Mouse (Mus musculus) R1 (cell line): ENCODE measurements at regions not wholly inside any gene's neighbourhood (a gene's known extent, or its start where the extent isn't known, plus 50 kb on each side); places are given as distances from the start of the nearest gene placed in this dataset.

Source experiments
- DNase-seq: peaks from one replicate; pipeline ENCODE4 v3.0.0-alpha.2; 2018; ENCODE audit warnings: low read depth, low spot score

DNA sequence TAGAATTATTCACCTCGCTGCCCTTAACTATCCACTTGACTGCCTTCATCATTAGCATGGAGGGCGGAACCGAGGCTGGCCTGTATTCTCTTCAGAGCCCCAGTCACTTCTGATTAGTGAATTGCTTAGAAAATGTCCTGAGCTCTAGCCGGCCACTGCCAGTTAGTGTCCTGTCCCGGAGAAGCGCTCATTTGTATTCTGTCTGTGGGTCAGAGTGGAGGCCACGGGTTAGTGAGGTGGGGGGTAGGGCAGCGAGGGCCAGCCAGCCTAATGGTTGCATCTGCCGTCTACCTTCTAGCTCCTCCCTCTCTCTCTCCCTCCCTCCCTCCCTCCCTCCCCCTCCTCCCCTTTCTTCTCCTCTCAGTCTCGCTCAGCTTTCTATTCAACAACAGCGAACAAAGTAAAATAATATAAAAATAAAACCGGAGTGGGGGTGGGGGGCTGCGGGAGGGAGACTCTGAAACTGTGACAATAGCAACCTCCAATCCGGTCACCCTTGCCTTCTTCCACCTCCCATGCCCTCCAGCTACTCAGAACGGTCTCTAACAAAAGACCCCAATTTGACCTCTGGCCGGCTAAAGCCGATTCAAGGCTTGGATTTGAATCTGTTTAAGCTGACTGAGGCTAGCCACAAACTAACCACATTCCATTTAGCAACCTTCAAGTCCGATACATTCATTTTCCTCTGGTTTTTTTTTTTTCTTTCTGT lies 155.6 kb upstream of the Klf3 start:
- peak; percentile 95 for DNase-seq

DNA sequence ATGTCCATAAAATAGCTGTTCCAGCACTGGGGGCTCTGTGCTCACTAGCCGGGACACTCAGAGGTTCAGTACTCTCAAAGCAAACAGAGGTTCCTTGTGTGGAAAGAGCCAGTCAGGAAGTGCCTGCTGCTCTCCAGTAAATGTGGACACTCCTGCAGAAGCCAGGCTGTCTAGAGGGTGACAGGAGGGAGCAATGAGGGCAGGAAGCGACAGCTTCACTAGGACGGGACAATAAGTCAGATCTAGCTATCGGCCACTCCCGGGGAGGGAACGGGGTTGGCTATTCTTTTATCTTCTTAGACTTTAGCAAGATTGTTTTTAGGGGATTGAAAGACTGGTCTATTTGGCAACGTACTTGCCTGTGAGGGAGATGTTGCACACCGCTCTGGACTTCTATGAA lies 154.7 kb upstream of the Klf3 start:
- DNase-seq: peak; percentile 33

DNA sequence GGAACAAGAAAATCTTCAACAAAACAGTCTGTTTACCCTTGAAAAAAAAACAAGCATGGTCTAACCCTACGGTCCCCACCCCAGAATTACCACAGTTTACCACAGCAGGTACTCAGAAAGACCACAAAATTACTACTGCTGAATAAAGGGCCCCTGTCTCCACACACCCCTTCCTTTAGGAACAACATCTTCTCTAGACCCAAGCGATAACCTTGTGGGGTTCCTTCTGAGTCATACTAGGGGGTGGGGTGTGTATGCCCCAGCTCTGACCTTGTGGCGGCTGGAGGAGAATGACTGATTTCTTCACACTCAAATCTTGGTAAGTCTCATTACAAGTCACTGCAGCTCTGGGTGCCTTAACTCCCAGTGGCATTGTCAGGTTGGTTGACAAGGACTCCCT lies 151.8 kb upstream of the Klf3 start:
- peak; percentile 35 for DNase-seq

DNA sequence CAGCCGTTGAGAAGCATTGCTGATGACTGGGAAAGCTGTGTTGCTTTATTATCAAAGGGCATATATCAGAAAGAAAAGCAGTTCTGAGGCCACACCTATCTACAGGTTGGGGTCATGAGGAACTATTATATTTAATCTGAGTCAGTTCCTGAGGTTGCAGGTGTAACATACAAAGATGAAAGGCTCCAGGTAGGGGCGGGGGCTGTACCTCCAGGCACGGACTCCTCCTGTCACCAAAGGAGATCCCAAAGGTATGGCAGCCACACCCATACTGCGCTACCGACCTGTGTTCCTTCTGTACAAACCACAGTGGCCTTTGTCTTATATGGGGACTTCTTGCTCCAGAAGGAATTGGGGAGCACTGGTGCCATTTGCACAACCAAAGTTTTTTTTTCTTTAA lies 149.4 kb upstream of the Klf3 start:
- DNase-seq: no peak

DNA sequence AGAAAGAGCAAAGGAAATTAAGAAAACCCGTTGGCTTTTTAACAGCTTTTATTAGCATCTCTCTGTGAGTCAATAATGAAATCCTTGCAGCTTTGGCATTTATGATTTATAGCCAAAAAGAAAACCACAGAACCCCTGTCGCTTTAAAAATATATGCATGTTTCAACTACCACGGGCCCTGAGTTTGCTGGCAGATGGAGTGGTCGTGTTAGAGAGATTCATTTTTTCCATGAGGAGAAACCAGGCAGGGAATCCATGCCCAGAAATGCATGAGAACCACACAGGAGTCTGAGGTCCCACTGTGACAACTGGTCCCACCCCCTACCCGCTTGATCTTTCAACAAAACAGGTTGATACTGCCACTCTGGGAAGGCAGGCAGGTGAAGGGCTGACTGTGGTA lies 147.9 kb upstream of the Klf3 start:
- no peak for DNase-seq

DNA sequence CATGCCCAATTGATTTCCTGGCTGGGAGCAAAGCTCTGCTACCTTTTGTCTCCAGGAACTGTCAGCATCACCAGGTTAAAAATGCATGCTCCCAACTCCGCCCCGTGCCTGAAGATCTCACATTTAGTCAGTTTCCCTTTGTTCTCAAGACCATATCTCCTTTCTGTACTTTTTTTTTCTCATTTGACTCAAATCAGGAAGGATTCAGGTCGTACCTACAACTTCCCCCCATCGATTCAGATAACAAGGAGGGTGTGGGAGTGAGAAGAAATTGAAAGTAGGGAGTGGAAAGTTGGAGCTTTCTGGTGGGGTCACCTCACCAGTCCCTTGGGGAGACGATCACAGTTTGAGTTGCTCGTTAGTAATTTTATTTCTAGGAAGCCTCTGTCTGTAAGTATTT lies 141.2 kb upstream of the Klf3 start:
- DNase-seq: peak; percentile 36

DNA sequence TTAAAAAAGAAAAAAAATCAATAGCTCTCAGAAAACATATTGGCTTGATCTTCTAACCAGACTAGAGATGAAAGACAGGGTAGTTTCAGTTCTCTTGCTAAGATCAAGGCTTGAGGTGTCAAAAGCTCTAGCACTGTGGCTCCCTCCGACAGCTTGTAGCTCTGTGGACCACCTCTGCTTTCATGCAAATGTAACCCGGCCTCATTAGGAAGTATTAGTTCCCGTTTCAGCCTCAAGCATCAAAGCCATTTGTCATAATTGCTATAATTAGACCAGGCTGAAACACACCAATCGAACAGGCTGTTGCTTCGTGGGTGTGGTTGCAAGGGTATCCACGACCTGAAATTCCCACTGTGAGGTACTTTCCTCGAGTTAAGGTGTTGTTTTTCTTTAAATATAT lies 140.7 kb upstream of the Klf3 start:
- DNase-seq: no peak

DNA sequence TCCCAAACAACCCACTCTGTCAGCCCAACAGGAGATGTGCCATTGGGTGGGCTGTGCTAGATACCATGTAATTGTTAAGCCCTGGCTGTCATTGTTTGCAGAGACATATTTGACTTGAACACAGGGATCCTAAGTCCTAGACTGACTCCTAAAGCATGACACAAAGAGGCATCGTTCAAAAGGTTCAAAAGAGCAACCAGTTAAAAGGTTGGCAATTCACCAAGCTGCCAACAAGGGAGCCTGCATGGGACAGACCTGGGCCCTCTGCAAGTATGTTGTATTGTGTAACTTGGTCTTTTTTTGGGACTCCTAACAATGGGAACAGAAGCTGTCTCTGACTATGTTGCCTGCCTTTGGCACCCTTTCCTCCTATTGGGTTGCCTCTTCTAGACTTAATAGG lies 139.4 kb upstream of the Klf3 start:
- no peak for DNase-seq

DNA sequence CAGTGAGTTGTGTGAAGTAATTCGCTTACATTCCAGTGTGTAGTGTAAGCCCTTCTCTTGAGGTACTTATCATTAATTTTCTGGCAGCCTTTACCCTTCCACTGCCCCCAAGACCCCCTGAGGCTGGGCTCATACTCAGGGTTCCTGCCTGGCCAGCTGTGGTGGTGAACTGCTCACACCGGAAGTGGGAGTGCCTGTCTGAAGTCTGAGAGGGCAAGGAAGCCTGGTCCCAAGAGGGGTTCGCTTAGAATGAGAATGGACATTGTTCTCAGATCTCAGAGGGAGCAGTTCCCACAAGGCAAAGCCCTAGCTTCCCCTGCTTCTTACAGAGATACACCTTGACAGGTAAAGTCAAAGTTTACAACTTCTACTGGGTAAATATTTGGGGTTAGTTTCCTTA lies 138.1 kb upstream of the Klf3 start:
- DNase-seq: peak; percentile 65

DNA sequence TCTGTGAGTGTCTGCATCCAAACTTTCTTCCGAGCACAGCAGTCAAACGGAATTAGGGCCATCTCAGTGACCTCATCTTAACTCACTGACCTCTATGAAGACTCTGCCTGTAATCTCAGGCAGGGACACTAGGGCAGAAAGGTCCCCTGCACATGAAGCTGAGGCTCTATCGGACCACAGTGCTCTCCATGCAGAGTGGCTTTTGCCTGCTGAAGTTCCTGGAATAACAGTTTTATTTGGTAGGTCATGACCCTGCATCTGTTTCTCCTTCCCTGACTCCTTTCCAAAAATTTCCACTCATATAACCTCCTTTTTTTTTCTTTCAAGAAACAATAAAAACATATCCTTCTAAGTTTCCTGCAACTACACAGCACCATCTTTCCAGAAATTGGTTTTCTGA lies 136.9 kb upstream of the Klf3 start:
- no peak for DNase-seq

DNA sequence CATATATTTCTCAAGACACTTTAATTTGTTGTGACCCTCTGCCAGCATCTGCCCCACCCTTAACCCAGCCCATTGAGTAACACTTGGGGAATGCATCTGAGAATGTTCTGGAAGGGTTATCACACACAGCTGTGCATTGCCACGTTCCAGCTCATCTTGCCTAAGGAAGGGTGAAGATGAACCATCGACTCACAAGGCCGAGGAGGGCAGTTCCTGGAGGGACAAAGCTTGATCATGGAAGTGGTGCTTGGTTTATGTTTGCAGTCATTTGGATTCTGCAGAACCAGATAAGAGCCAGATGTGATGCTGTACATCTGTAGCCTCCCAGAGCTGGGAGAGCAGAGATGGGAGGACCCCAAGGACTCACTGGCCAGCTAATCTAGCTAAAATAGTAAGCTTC lies 136.1 kb upstream of the Klf3 start:
- DNase-seq: no peak

DNA sequence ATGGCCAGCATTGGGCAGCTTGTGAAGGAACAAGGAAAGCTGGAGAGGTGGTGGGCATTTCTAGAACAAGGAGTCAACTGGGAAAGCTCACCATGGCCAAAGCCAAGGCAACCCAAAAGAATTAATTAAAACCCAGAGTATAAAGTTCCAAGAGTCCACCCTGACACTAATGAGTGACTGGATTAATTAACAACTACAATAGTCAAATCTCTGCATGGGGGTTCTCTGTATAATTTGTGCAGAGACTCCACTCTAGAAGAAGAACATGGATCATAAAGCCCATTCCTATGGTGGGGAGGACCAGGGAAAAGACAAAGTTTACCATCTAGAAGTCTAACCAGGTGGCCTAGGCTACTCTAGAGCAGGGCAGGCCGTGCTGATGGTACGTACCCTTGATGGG lies 129.3 kb upstream of the Klf3 start:
- DNase-seq: no peak

DNA sequence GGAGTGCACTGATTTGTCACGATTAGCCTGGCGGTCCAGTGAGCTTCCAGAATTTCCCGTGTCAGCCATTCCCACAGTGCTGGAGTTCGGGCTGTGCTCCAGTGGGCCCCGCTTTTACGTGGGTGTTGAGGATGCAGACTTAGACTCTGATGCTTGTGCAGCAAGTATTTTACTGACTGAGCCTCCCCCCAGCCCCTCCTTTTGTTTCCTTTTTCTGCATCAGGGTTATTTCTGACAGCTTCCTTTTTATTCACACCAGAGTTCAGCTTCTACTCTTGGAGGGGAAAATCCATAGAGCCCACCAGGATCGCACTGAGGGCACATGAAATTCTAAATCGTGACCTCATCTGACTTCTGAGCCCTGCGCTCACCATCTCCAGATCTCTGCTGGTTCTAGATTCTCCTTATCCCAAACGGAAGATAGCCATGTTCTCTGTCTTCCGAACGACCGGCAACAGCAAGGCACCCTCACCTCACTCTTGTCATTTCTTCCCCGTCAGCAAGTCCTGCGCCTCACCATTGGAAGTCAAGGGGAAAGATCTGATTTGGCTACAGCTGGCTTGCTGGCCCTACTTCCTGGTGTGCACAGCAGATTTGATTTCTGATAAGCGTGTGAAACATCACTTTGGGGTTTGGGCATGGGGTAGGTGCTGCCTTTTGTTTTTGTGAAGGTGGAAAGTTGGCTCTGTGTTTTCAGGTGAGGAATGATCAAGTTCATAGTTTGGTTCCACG lies 126.8 kb upstream of the Klf3 start:
- DNase-seq: no peak

DNA sequence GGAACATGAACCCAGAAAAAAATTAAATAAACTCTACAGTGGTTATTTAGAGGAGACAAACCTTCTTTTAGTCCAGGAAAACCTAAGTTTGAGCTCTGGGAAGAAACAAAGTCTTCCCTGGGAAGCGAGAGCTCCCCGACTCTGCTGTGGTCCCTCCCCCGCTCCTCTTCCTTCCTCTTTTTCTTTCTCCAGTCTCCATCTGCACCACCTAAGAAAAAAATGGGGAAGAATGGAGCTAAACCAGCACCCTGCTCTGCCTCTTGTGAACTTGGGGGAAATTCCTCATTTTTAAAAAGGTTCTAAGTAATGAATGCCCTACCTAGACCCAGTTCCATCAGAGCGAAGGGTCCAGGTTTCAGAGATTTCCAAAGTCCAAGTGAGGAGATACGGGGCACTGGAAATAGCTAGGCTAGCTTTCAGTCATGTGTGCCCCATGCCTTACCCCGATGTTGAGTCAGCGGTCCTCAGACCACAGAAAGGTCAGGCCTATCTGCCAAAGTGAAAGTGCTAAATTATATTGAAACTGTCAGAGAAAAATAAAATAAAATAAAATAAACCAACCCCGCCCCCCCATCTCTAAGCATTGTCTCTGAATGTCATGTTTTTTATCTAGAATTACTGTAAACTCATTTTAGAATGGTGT lies 126.1 kb upstream of the Klf3 start:
- no peak for DNase-seq

DNA sequence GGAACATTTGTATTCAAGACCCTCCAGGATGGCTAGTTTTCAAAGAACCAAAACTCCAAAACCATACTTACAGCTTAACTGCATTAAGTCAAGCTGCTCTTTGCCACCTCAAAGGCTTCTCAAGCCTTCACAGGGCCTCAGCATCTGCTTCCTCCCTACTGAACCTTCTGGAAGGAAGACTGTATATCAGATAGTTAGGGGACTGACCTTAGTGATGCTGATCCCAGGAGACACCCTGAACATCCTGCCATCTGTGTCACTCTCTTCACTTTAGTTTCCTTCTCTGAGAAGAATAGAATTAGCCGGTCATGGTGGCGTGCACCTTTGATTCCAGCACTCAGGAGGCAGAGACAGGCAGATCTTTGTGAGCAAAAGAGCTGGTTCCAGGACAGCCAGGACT lies 124.5 kb upstream of the Klf3 start:
- DNase-seq: no peak

DNA sequence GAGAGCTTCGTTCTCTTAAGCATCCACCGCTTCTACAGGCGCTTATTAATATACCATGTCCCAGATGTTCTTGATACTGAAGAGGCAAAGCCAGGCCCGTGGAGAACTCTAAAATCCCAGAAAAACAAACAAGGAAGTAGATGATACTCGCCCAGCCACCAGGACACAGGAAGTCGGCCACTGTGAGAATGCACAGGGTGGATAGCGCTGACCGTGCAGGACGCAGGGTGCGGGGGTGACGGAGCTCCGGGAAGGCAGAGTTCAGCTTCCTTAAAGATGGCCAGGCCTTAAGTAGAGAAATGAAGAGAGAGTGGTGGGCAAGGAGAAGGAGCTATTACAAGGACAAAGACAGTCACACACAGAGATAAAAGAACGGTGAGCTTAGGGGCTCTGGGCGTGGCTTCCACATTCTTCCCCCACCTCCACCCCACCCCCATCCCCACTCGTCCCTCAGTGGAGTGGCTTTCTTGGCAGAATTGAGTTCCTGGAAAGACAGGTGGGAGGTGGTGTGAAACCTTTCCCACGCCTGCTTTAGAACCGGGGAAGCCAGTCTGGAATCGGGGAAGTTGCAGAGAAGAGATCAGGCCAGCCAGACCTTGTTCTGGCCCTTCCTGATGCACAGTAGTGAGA lies 123.1 kb upstream of the Klf3 start:
- DNase-seq: peak; percentile 80

DNA sequence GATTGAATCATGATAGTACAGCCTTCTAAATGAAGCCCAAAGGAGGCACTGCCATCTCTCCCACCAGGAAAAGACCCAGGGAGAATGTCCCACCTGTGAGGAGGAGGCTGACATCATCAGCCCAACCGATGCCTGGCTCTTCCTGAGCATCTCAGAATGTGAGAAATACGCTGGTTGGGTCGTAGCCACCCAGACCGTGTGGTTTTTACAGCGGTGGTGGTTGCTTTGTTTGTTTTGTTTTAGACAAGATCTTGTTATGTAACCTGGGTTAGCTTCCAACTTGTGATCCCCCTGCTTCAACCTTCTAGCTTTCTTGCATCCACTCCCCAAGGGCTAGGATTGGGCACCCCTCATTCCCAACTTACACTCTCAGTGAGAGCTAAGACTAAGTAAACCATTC lies 122.0 kb upstream of the Klf3 start:
- DNase-seq: no peak

DNA sequence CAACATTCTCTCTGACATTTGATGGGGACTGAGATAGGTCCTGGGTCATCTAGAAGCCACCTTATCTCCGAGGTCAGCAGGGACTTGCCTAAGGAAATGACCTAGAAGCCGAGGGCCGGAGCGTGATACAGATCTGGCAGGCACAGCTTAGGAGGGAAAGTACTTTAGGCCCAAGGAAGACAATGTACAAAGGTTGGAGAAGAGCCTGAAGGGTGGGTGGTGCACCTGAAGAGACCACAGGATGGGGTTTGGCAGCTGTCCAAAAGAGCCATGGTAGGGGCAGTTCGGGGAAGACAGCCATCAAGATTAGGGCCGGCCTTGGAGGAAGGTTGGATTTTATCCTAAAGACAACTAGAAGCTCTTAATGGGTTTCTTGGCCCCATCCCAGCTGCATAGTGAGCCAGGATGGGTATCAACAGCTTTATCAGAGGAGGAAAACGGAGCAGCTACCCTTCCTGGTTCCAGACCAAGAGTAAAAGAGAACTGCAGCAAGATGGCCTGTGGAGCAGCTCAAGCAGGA lies 120.8 kb upstream of the Klf3 start:
- DNase-seq: no peak

DNA sequence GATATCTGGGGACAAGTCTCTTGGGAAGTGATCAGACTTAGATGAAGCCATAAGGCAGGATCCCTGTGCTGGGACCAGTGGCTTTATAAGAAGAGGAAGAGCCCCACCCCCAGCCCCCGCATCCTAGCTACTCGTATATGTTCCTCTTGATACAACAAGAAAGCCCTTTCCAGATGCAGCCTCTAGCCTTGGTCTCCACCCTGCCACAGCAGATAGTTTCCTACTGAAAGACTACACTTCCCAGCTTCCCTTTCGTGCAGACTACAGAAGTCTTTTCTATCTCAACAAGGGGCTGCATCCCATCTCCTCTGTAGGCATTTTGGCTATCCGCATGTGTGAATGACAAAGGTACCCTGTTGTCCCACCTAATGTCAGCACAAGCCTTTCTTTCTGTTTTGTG lies 119.8 kb upstream of the Klf3 start:
- peak; percentile 34 for DNase-seq

DNA sequence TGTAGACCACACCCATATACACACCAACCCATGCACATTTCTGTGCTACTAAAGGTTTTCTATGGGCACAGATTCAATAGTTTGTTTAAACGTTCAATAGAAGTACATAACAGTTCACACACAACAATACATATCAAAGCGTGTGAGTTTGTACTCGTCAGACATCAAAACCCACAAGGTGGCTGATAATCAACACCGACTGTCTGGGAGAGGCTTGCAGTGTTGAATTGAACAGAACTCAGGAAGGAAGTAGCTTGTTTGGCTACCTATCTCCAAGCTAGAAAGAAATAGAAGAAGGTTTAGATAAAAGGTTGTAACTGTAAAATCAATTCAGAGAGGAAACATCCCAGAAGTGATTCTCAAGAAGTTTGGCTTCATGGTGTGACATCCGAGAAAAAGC lies 118.9 kb upstream of the Klf3 start:
- DNase-seq: no peak

DNA sequence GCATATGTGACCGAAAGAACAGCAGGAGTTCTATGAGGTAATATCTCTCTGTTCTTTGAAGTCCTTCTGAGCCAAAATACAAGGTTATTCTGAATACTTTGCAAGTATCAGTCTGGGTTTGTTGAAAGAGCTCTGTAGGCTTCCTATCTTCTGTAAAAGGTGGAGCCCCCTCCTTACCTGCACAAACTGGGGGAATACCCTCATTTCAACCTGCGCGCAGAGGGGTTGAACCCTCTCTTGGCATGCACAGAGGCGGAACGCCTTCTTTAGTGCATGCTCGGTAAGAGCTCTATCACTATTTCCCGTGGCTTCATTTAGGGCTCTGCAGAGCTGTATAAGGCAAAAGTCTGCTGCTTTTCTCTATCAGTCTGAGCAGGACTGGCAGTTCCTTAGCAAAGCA lies 113.0 kb upstream of the Klf3 start:
- no peak for DNase-seq

DNA sequence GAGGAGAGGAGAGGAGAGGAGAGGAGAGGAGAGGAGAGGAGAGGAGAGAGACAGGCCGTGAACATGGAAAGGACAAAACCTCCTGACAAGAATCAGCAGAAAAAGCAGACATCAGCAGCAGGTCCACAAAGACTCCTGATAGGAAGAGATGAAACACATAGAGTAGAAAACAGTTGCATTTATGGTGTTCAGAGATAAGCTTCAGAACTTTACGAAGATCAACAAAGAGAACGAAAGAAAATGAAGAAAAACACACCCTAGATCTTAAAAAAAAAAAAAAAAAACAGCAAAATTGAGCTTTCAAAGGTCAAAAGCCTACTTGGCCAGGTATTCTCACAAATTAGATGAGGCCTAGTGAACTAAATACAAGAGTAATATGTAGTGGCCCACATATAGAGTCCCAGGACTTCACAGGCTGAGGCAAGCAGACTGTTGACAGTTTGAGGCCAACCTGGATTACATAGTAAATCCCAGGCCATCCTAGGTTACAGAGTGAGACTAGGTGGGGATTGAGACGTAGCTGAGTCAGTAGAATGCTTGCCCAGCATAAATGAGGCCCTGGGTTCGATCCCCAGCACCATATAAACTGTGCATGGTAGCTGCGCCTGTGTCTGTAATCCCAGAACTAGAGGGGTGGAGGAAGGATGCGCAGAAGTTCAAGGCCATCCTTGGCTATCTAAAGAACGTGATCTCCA lies 111.6 kb upstream of the Klf3 start:
- DNase-seq: no peak
